Mouse (Mus musculus): ENCODE results near the gene Oas3. TPM values are rescaled to one million over a fixed set of nuclear protein-coding genes. Genes with fewer than 3 reads are reported as not detected.
A peak's percentile ranks its signal among the peaks of the same experiment; 100 is the strongest.
"Not testable (repeated sequence)": the region's sequence is repeated elsewhere in the genome, so short reads cannot be mapped to it uniquely, and the experiment has no call there.

Oas3 gene
- total RNA-seq, 1 experiment = 1.6 TPM

- TF ChIP-seq ZNF384 (IDR thresholded peaks at IDR 0.05; ENCODE audit: low read depth, low read length) = peak; percentile 95
- TF ChIP-seq CHD2 (IDR thresholded peaks at IDR 0.05; ENCODE audit: low read depth, low read length) = no peak
- DNase-seq (ENCODE audit: low read depth, low spot score) = peak; percentile 87
- H3K4me3 ChIP-seq (ENCODE audit: insufficient read depth in 1 of 2, low read depth in 1 of 2, low read length in 2 of 2, poor library complexity in 1 of 2, severe bottlenecking in 1 of 2) = peak within 1 kb of the TSS; percentile 46 to 59
- H3K9me3 ChIP-seq (ENCODE audit: control insufficient read depth, insufficient read depth, low read depth, low read length) = no peaks in the 10 kb centered on the region
- peaks cover 4 to 11% of the 10 kb centered on the region in 2 experiments; a peak in 2 of 4 replicates for H3K4me1 ChIP-seq (ENCODE audit: control insufficient read depth in 2 of 2, insufficient read depth in 2 of 2, low read length in 2 of 2, poor library complexity in 1 of 2)
- no peaks in the 10 kb centered on the region for H3K36me3 ChIP-seq (ENCODE audit: control insufficient read depth, insufficient read depth, low read length, poor library complexity, severe bottlenecking)
- in situ Hi-C loops (cut with MboI; ENCODE audit: low sequenced_read_pairs in 2 of 2, unreplicated experiment in 2 of 2) = no loop called here
- H3K27ac ChIP-seq (ENCODE audit: insufficient read depth, low read depth, low read length, poor library complexity, severe bottlenecking) = no peak within 1 kb of the TSS; the same call in 1 of the 2 replicates
- H3K9ac ChIP-seq (ENCODE audit: insufficient read depth, low read depth, low read length, poor library complexity, severe bottlenecking) = peak within 1 kb of the TSS; percentile 71
These were observed 34.7 kb upstream of the Oas3 start, which contains the start of gene Oas1c for GRCm38 (mm10) chr5:120811951-120812819. Gene Oas1c (minus strand): TSS chr5:120812514.

DNA sequence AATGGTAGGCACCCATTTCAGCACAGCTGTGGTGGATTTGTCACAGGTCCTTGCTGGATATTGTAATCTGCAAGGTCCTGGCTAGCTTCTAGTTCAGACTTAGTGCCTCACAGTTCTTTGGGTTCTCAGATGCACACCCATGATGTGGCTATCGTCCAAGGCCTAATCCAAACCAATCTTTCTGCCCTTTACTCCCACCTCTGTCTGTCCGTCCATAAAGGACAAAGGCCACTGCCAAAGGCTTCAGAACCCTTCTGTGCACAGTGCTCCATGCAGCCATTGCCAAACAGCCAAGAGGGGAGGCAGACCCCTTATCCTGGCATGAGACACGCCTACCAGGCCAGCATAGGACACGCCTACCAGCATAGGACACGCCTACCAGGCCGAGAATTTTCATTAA is 31.7 kb upstream of the Oas3 start:
- Histone ChIP-seq H3K4me1 (ENCODE audit: control insufficient read depth in 2 of 2, insufficient read depth in 2 of 2, low read length in 2 of 2, poor library complexity in 1 of 2) (peaks cover 4 to 11% of the 10 kb centered on the region in 2 experiments; a peak in 2 of 4 replicates), H3K9ac (ENCODE audit: insufficient read depth, low read depth, low read length, poor library complexity, severe bottlenecking) (no peak overlapping the region), H3K4me3 (ENCODE audit: insufficient read depth in 1 of 2, low read depth in 1 of 2, low read length in 2 of 2, poor library complexity in 1 of 2, severe bottlenecking in 1 of 2) (no peak overlapping the region), H3K36me3 (ENCODE audit: control insufficient read depth, insufficient read depth, low read length, poor library complexity, severe bottlenecking) (no peaks in the 10 kb centered on the region), H3K9me3 (ENCODE audit: control insufficient read depth, insufficient read depth, low read depth, low read length) (no peaks in the 10 kb centered on the region), H3K27ac (ENCODE audit: insufficient read depth, low read depth, low read length, poor library complexity, severe bottlenecking) (no peak overlapping the region)
- DNase-seq (ENCODE audit: low read depth, low spot score) = no peak
- no peak for TF ChIP-seq ZNF384 (IDR thresholded peaks at IDR 0.05; ENCODE audit: low read depth, low read length)
- TF ChIP-seq CHD2 (IDR thresholded peaks at IDR 0.05; ENCODE audit: low read depth, low read length) = no peak
- TF ChIP-seq HCFC1 (IDR thresholded peaks at IDR 0.05; ENCODE audit: borderline replicate concordance, insufficient read depth, low read length) = no peak
- TF ChIP-seq MAFK (IDR thresholded peaks at IDR 0.05; ENCODE audit: insufficient read depth, low read depth, low read length) = no peak
- TF ChIP-seq ZC3H11A (IDR thresholded peaks at IDR 0.05; ENCODE audit: borderline replicate concordance, low read depth, low read length) = no peak
- in situ Hi-C loops (cut with MboI; ENCODE audit: low sequenced_read_pairs in 2 of 2, unreplicated experiment in 2 of 2) = no loop called here

DNA sequence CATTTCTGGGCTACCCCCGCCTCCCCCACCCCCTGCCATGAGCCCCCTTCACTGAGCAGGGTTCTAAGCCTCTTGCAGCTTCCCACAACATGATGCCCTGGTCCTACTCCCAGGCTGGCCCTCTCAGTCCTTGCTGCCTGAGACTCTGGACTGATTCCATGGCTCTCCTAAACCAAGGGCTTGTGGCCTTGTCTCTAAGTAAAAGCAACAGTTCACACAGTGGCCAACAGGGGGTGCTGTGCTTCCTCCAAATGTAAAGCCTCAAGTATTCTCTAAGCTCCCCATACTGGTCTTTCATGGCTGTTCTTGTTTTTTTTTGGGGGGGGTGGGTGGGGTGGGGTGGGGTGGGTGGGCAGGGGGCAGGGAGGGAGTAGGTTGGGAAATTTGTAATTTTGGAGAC is 29.0 kb upstream of the Oas3 start:
- no peak overlapping the region for H3K4me3 ChIP-seq (ENCODE audit: insufficient read depth in 1 of 2, low read depth in 1 of 2, low read length in 2 of 2, poor library complexity in 1 of 2, severe bottlenecking in 1 of 2)
- in situ Hi-C loops (cut with MboI; ENCODE audit: low sequenced_read_pairs in 2 of 2, unreplicated experiment in 2 of 2) = no loop called here
- DNase-seq (ENCODE audit: low read depth, low spot score) = peak; percentile 78
- no peak overlapping the region for H3K9ac ChIP-seq (ENCODE audit: insufficient read depth, low read depth, low read length, poor library complexity, severe bottlenecking)
- H3K36me3 ChIP-seq (ENCODE audit: control insufficient read depth, insufficient read depth, low read length, poor library complexity, severe bottlenecking) = no peaks in the 10 kb centered on the region
- H3K4me1 ChIP-seq (ENCODE audit: control insufficient read depth in 2 of 2, insufficient read depth in 2 of 2, low read length in 2 of 2, poor library complexity in 1 of 2) = peaks cover 4 to 6% of the 10 kb centered on the region in 2 experiments; a peak in 2 of 4 replicates
- H3K9me3 ChIP-seq (ENCODE audit: control insufficient read depth, insufficient read depth, low read depth, low read length) = no peaks in the 10 kb centered on the region
- no peak overlapping the region for H3K27ac ChIP-seq (ENCODE audit: insufficient read depth, low read depth, low read length, poor library complexity, severe bottlenecking)
- no peak for TF ChIP-seq ZC3H11A (IDR thresholded peaks at IDR 0.05; ENCODE audit: borderline replicate concordance, low read depth, low read length)
- no peak for TF ChIP-seq ZNF384 (IDR thresholded peaks at IDR 0.05; ENCODE audit: low read depth, low read length)
- TF ChIP-seq MAFK (IDR thresholded peaks at IDR 0.05; ENCODE audit: insufficient read depth, low read depth, low read length) = no peak
- TF ChIP-seq HCFC1 (IDR thresholded peaks at IDR 0.05; ENCODE audit: borderline replicate concordance, insufficient read depth, low read length) = no peak
- no peak for TF ChIP-seq CHD2 (IDR thresholded peaks at IDR 0.05; ENCODE audit: low read depth, low read length)

- Histone ChIP-seq H3K9me3 (ENCODE audit: control insufficient read depth, insufficient read depth, low read depth, low read length) (no peaks in the 10 kb centered on the region), H3K36me3 (ENCODE audit: control insufficient read depth, insufficient read depth, low read length, poor library complexity, severe bottlenecking) (no peaks in the 10 kb centered on the region), H3K27ac (ENCODE audit: insufficient read depth, low read depth, low read length, poor library complexity, severe bottlenecking) (no peak overlapping the region), H3K9ac (ENCODE audit: insufficient read depth, low read depth, low read length, poor library complexity, severe bottlenecking) (no peak overlapping the region), H3K4me1 (ENCODE audit: control insufficient read depth in 2 of 2, insufficient read depth in 2 of 2, low read length in 2 of 2, poor library complexity in 1 of 2) (no peaks in the 10 kb centered on the region; a peak in 1 of 4 replicates), H3K4me3 (ENCODE audit: insufficient read depth in 1 of 2, low read depth in 1 of 2, low read length in 2 of 2, poor library complexity in 1 of 2, severe bottlenecking in 1 of 2) (no peak overlapping the region)
- in situ Hi-C loops (cut with MboI; ENCODE audit: low sequenced_read_pairs in 2 of 2, unreplicated experiment in 2 of 2) = no loop called here
- no peak for DNase-seq (ENCODE audit: low read depth, low spot score)
- TF ChIP-seq ZC3H11A (IDR thresholded peaks at IDR 0.05; ENCODE audit: borderline replicate concordance, low read depth, low read length) (no peak), CHD2 (IDR thresholded peaks at IDR 0.05; ENCODE audit: low read depth, low read length) (no peak), HCFC1 (IDR thresholded peaks at IDR 0.05; ENCODE audit: borderline replicate concordance, insufficient read depth, low read length) (no peak), MAFK (IDR thresholded peaks at IDR 0.05; ENCODE audit: insufficient read depth, low read depth, low read length) (no peak), ZNF384 (IDR thresholded peaks at IDR 0.05; ENCODE audit: low read depth, low read length) (no peak)
These were observed 26.1 kb upstream of the Oas3 start for GRCm38 (mm10) chr5:120803596-120803995.

DNA sequence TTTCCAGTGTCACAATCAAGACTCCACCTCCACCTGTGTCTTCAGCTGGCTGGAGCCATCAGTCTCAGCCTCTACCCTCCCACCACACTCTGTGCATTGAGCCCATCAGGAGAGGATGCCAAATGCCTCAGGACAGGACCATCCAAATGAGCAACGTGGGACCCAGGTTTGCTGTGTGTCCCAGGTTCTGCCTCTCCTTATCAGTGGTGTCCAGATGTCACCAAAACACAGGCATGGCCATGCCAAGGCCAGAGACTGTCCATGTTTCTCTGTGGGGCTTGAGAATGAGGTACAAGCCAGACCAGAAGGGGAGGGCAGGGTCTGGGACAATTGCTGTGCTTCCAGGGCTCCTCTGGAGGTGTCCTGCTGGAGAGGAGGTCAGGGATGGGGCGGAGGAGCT is 21.5 kb upstream of the Oas3 start:
- DNase-seq (ENCODE audit: low read depth, low spot score); H3K9ac ChIP-seq (ENCODE audit: insufficient read depth, low read depth, low read length, poor library complexity, severe bottlenecking); H3K36me3 ChIP-seq (ENCODE audit: control insufficient read depth, insufficient read depth, low read length, poor library complexity, severe bottlenecking); H3K9me3 ChIP-seq (ENCODE audit: control insufficient read depth, insufficient read depth, low read depth, low read length); H3K4me1 ChIP-seq (ENCODE audit: control insufficient read depth in 2 of 2, insufficient read depth in 2 of 2, low read length in 2 of 2, poor library complexity in 1 of 2); in situ Hi-C loops (cut with MboI; ENCODE audit: low sequenced_read_pairs in 2 of 2, unreplicated experiment in 2 of 2); H3K27ac ChIP-seq (ENCODE audit: insufficient read depth, low read depth, low read length, poor library complexity, severe bottlenecking); H3K4me3 ChIP-seq (ENCODE audit: insufficient read depth in 1 of 2, low read depth in 1 of 2, low read length in 2 of 2, poor library complexity in 1 of 2, severe bottlenecking in 1 of 2): not testable (repeated sequence)

- in situ Hi-C loops (cut with MboI; ENCODE audit: low sequenced_read_pairs in 2 of 2, unreplicated experiment in 2 of 2); H3K27ac ChIP-seq (ENCODE audit: insufficient read depth, low read depth, low read length, poor library complexity, severe bottlenecking); H3K36me3 ChIP-seq (ENCODE audit: control insufficient read depth, insufficient read depth, low read length, poor library complexity, severe bottlenecking); DNase-seq (ENCODE audit: low read depth, low spot score); H3K9me3 ChIP-seq (ENCODE audit: control insufficient read depth, insufficient read depth, low read depth, low read length); H3K9ac ChIP-seq (ENCODE audit: insufficient read depth, low read depth, low read length, poor library complexity, severe bottlenecking); H3K4me1 ChIP-seq (ENCODE audit: control insufficient read depth in 2 of 2, insufficient read depth in 2 of 2, low read length in 2 of 2, poor library complexity in 1 of 2); H3K4me3 ChIP-seq (ENCODE audit: insufficient read depth in 1 of 2, low read depth in 1 of 2, low read length in 2 of 2, poor library complexity in 1 of 2, severe bottlenecking in 1 of 2): not testable (repeated sequence)
These were observed 20.7 kb upstream of the Oas3 start for GRCm38 (mm10) chr5:120798147-120798546.

Data from ES-E14 (cell line).